Mouse (Mus musculus): ENCODE data around the gene Tns4.

Tns4 gene

GRCm38 (mm10) chr11:99117907-99118306, 28.8 kb upstream of the Tns4 start:
- DNase-seq: no peak

DNA sequence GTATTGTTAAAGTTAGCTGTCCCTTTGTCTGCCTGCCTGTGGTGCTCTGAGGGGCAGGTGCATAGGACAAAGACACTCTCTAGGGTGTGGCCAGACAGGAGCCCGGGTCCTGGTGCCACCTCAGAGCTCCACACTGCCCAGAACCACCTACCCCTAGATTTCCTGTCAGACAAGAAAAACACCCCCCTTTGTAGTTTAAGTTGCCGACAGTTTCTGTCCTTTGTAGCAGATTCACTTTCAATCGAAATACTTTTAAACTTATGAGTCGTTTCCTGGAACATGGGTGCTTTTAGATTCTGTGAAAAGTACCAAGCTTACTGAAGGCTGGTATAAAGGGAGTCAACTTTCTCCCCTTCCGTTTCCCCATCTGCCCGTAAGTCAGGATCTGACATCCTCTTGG, 26.8 kb upstream of the Tns4 start:
- DNase-seq: no peak

GRCm38 (mm10) chr11:99113111-99113510, 24.0 kb upstream of the Tns4 start:
- DNase-seq: no peak

- no peak for DNase-seq
Measured at GRCm38 (mm10) chr11:99112700-99113099, 23.6 kb upstream of the Tns4 start.

- DNase-seq: no peak
Measured at GRCm38 (mm10) chr11:99111631-99112030, 22.5 kb upstream of the Tns4 start.

- no peak for DNase-seq
Measured at GRCm38 (mm10) chr11:99111155-99111554, 22.0 kb upstream of the Tns4 start.

DNA sequence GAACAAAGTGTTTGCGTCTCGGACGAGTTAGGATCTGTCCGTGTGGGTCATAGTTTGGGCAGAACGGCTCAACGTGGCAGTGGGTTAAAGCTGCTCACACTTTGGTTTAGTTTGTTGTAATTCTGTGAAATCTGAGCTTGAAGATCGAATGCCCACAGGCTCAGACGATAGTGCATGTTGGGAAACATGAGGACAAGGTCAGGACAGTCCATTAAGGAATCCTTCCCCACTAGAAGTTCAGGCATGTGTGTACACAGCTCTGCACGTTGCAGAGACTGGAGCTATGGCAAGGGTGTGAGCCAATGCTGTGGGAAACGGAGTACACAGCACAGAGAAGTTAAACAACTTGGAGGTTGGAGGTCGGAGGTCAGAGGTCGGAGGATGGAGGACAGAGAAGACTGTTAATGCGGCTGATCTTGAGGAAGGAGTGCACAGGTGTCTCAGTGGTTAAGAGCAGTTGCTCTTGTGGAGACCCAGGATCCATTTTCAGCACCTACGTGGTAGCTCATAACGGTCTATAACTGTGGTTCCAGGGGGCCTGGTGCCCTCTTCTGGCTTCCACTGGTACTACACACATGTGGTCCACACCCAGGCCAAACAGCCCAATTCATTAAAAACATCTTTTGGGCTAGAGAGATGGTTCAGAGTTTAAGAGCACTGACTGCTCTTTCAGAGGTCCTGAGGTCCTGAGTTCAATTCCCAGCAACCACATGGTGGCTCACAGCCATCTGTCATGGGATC, 21.4 kb upstream of the Tns4 start:
- no peak for DNase-seq

GRCm38 (mm10) chr11:99108296-99108695, 19.2 kb upstream of the Tns4 start:
- DNase-seq: no peak

- no peak for DNase-seq
Measured at GRCm38 (mm10) chr11:99105981-99106726, 17.0 kb upstream of the Tns4 start.

GRCm38 (mm10) chr11:99104609-99105410, 15.7 kb upstream of the Tns4 start:
- DNase-seq: no peak

- no peak for DNase-seq
Measured at GRCm38 (mm10) chr11:99102575-99103270, 13.6 kb upstream of the Tns4 start.

DNA sequence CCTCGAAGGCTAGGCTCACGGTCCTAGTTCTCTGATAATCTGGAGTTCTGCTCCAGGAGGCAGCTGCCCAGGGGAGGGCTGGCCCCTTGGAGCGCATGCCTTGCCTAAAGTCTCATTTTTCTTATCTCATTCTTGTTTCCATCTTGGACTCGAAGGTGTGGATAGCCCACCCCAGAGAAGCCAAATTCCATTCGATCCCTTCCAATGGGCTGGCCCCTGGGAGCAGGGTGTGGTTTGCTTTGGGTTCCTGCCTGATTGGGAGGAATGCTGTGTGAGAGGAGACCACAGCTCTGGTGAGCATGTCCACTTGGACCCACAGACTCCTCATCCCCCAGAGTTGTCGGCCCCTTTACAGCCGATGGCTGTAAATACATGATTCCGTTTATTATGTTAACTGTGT, 12.6 kb upstream of the Tns4 start:
- DNase-seq: no peak

- no peak for DNase-seq
Measured at GRCm38 (mm10) chr11:99100215-99100614, 11.1 kb upstream of the Tns4 start.

DNA sequence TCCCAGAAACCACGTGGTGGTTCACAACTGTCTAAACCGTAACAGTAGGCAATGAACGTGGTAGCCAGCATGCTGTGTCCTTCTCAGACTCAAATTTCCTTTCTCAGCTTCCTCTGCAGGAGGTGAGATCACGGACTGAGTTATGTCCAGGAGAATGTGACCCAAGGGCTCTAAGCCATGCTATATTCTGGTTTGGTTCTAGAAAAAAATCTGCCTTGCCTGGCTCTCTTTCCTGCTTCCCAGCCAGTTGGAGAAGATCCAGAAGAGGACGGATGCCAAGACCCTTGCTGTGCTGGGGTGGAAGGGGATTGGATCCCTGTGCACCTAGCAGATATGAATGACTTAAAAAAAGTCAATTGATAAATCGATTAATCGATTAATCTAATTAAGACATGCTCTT, 10.4 kb upstream of the Tns4 start:
- no peak for DNase-seq

DNA sequence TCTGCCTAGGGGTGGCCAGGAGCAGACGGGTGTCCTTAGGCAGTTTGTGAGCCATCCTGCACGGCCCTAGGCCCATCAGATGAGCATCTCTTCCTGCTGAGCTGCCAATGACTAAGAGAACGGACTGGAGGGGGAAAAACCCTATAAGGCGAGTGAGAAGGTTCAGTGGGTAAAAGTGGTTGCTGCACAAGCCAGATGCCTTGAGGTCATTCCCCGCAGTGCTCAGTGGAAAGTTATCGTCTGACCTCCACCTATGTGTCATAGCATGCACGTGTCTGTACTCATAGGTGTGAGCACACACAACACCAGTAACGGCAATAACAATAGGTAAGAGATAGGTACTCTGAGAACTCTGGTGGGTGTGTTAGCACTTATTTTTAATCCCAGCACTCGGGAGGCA, 9.8 kb upstream of the Tns4 start:
- DNase-seq: no peak

DNA sequence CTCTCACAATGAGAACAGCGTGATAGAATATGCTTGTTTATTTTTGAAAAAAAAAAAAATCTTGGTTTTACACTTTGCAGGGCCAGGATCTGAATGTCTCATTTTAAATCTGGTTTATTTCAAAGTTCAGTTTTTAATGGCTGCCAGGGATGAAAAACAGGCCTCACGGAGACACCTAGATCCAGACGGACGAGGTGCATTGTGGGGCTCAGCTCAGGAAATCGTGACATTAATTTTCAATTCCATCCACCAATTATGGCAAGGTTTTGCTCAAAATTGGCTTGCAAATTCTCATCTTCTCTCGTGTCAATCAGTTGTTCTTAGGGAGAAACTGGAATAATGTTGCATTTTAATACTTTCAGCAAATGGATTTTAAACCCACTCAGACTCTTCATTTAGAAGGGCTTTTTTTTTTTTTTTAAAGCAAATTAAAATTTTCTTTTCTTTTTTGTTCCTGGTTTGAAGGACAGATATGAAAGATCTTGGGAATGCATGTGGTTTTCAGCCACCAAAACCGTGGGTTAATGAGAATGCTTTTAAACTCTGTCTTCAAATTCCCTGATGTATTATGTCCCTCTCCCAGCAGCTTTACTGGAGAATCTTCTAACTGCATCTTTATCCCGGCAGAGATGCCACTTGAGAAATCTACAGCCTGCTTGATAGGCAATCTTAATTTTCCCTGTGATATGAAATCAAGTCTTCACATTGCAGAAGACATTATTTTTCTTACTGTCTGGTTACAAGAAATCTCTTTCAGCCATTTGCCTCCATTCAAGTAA, 8.1 kb upstream of the Tns4 start:
- no peak for DNase-seq

DNA sequence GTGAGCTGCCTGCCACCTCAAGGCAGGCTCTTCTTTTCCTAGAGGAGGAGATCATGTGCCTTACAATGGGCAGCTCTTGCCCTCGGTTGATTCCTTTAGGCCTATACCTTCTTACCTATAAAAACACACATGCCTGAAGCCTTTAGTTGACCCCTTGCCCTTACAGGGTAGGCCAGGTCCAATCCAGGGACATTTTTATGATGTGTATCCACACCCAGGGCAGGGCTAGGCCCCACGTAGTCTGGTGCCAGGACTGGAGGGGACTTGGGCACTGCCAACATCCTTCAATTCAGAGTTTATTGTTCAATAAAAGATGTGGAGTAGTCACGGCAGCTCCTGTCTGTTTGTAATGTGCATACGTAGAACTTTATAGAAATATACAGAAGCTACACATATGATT, 7.3 kb upstream of the Tns4 start:
- no peak for DNase-seq

DNA sequence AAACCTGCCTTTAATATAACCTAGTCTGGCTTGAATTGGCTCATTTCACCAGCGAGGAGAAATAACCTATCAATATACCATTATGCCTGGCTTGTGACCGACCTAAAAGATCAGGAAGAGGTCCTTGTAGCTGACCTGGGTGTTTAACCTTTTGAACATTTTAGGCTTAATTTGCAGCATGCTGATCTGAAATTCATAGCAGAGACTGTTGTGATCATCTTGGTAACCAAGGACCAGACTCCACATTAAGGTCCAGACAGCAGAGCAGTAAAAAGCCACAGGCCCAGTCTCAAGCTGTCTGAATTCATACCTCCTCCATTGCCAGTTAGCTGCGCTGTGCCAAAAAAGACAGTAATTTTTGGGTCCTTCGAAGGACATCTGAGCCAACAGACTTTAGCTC, 6.7 kb upstream of the Tns4 start:
- no peak for DNase-seq

DNA sequence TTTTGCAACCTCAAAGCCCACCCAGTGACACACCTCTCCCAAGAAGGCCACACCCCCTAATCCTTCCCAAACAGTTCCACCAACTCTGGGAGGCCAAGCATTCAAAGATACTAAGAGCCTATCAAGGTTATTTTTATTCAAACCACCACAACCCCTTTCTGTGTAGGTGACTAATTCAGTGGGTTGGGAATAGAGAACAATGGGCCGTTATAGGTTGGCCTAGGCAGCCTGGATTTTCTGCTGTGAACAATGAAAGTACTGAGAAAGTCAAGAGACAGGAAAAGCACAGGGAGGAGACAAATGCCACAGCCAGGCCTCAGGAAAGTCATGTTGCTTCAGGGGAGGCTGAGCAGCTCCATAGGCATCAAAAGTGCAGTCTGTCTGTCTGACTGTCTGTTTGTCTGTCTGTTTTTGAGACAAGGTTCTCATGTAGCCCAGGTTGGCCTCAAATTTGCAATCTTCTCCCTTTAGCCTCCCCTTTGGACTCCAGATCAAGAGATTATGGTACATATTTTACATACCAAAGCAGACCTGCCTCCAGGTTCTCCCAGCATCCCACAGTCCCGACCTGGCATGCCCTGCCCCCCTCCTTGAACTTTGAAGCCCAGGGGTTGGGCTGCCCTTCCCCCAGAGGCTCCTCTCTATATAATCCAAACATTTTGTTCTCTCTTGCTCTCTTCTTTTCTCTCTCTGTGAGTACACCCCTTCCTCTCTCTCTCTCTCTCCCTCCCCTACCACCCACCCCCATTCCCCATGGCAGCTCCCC, 6.0 kb upstream of the Tns4 start:
- DNase-seq: no peak

DNA sequence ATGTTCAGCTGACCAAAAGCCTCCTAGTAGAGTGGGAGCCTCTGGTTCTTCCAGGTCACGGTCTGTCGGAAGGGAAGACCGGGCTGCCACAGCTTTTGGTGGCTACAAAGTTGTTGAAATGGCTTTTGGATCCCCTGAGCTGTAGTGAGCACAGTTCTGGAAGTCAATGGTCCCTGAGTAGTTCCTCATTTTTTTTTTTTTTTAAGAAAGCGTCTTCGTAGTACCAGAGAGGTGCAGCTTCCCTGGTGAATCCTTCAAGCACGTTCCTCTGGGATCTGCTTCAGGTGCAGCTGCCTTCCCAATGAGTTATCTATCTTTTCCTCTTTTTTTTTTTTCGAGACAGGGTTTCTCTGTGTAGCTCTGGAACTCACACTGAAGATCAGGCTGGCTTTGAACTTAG, 4.6 kb upstream of the Tns4 start:
- no peak for DNase-seq

DNA sequence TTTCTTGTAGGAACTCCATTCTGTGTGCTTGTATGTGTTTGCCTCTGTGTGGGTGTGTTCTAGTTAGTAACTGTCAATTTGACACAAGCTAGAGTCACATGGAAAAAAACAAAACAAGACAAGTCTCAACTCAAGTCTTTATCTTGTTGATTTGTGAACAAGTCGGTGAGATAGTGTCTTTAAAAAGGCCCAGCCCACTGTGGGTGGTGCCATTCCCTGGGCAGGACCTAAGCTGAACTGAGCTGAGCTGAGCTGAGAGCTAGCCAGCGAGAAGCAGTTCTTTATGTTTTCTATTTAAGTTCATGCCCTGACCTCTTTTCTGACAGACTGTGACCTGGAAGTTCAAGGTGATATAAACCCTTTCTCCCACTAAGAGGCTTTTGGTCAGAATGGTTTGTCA, 2.6 kb upstream of the Tns4 start:
- DNase-seq: no peak

GRCm38 (mm10) chr11:99090391-99090790, 1.3 kb upstream of the Tns4 start:
- DNase-seq: no peak
